Mouse (Mus musculus) forebrain, embryonic 13.5 days (tissue): ENCODE data around the gene Pde10a. TPM values are rescaled to one million over a fixed set of nuclear protein-coding genes. Genes with fewer than 3 reads are reported as not detected.

ENCODE experiments used
- ATAC-seq: fragments of 200-750 bp; cut with Nextera tagmentation; 2 replicates; pipeline ENCODE4 v1.8.0; 2017
- H3K27ac ChIP-seq: fragments of 300-500 bp; sonication (generic); 2 replicates; pipeline ENCODE4 v1.5.1; 2015; ENCODE audit warnings: inconsistent platforms, mild to moderate bottlenecking, moderate library complexity
- H3K27me3 ChIP-seq: fragments of 300-500 bp; sonication (generic); 2 replicates; pipeline ENCODE4 v1.6.1; 2015; ENCODE audit warnings: mild to moderate bottlenecking, inconsistent platforms
- H3K36me3 ChIP-seq: fragments of 300-500 bp; sonication (generic); 2 replicates; pipeline ENCODE4 v1.6.1; 2015; ENCODE audit warnings: mild to moderate bottlenecking, inconsistent platforms; ENCODE audit not compliant: poor library complexity, severe bottlenecking
- H3K4me1 ChIP-seq: fragments of 300-500 bp; sonication (generic); 2 replicates; pipeline ENCODE4 v1.6.1; 2015; ENCODE audit warnings: inconsistent platforms
- H3K4me2 ChIP-seq: fragments of 300-500 bp; sonication (generic); 2 replicates; pipeline ENCODE4 v1.6.1; 2015; ENCODE audit warnings: inconsistent platforms, mild to moderate bottlenecking, moderate library complexity
- H3K4me3 ChIP-seq: fragments of 300-500 bp; sonication (generic); 2 replicates; pipeline ENCODE4 v1.5.1; 2015; ENCODE audit warnings: mild to moderate bottlenecking, inconsistent platforms
- H3K9ac ChIP-seq: fragments of 300-500 bp; sonication (generic); 2 replicates; pipeline ENCODE4 v1.6.1; 2015; ENCODE audit warnings: mild to moderate bottlenecking, inconsistent platforms
- H3K9me3 ChIP-seq: fragments of 300-500 bp; sonication (generic); replicated peaks from 2 replicates; pipeline ENCODE4 v1.6.1; 2016; ENCODE audit warnings: inconsistent platforms
- WGBS: fragments of 180-500 bp; shearing (Covaris S2); methylation state at CpG from one replicate; pipeline ENCODE4 v1.1.7; 2015; 5-methylcytosine and 5-hydroxymethylcytosine counted together
- polyA plus RNA-seq: library from polyadenylated mRNA; unstranded; fragments of >200 nt; fragmentation: Nextera tagmentation; extraction: Ambion mirVana; gene quantifications from 2 replicates; pipeline ENCODE4 v1.2.1, GENCODE M21; 2015

Gene Pde10a
- polyA plus RNA-seq, 1 experiment from 2014 or later, result 13.4 TPM

DNA sequence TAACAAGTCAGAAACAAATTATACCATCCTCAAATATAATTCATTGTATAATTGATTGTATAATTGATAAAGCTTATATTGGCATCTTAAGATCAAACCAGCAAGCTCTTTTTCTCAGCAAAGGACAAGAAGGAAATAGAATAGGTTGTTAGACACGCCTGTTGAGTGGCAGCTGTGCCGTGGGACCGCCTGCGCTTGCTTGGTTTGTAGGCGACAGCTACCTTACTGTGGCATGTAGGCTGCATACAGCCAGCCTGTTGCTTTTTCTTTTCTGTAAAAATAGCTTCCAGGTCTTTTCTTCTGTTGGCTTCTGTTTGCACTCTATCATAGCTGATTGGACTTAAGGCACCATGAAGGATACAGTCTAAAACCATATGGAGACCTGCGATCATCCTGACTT, 326.7 kb downstream of the Pde10a start:
- no peak for ATAC-seq
- Histone ChIP-seq H3K4me1 (peaks cover 15% of the 10 kb centered on the region), H3K27ac (no peak overlapping the region), H3K4me3 (no peak overlapping the region), H3K9me3 (no peaks in the 10 kb centered on the region), H3K4me2 (no peak overlapping the region), H3K36me3 (no peaks in the 10 kb centered on the region), H3K9ac (no peak overlapping the region), H3K27me3 (no peaks in the 10 kb centered on the region)
- 94% methylated on average over 6 of the region's 6 CpGs for WGBS

- WGBS, result 41% methylated on average over 22 of the region's 22 CpGs
- Histone ChIP-seq H3K36me3 (no peaks in the 10 kb centered on the region), H3K27me3 (no peaks in the 10 kb centered on the region), H3K4me2 (peak overlapping the region; percentile 42), H3K9ac (no peak overlapping the region), H3K4me3 (peak overlapping the region; percentile 9; the same call in 1 of the 2 replicates), H3K4me1 (peaks cover 18% of the 10 kb centered on the region), H3K27ac (no peak overlapping the region), H3K9me3 (no peaks in the 10 kb centered on the region)
- 0 out of 2 replicates have a peak, but pooled peaks have one; percentile 38 for ATAC-seq
These were observed 331.5 kb downstream of the Pde10a start for GRCm38 (mm10) chr17:8856430-8857371.

- Histone ChIP-seq H3K27me3 (no peaks in the 10 kb centered on the region), H3K27ac (no peak overlapping the region), H3K4me3 (no peak overlapping the region), H3K4me1 (peaks cover 26% of the 10 kb centered on the region), H3K4me2 (no peak overlapping the region), H3K9me3 (no peaks in the 10 kb centered on the region), H3K9ac (no peak overlapping the region), H3K36me3 (no peaks in the 10 kb centered on the region)
- 64% methylated on average over 23 of the region's 23 CpGs for WGBS
- no peak for ATAC-seq
These were observed 333.7 kb downstream of the Pde10a start for GRCm38 (mm10) chr17:8858636-8859421.

GRCm38 (mm10) chr17:8859489-8859888, 334.3 kb downstream of the Pde10a start:
- Histone ChIP-seq H3K27me3 (no peaks in the 10 kb centered on the region), H3K9me3 (no peaks in the 10 kb centered on the region), H3K4me3 (no peak overlapping the region), H3K4me1 (peaks cover 26% of the 10 kb centered on the region), H3K27ac (no peak overlapping the region), H3K9ac (no peak overlapping the region), H3K4me2 (no peak overlapping the region), H3K36me3 (no peaks in the 10 kb centered on the region)
- ATAC-seq, result no peak
- 84% methylated on average over 4 of the region's 4 CpGs for WGBS

DNA sequence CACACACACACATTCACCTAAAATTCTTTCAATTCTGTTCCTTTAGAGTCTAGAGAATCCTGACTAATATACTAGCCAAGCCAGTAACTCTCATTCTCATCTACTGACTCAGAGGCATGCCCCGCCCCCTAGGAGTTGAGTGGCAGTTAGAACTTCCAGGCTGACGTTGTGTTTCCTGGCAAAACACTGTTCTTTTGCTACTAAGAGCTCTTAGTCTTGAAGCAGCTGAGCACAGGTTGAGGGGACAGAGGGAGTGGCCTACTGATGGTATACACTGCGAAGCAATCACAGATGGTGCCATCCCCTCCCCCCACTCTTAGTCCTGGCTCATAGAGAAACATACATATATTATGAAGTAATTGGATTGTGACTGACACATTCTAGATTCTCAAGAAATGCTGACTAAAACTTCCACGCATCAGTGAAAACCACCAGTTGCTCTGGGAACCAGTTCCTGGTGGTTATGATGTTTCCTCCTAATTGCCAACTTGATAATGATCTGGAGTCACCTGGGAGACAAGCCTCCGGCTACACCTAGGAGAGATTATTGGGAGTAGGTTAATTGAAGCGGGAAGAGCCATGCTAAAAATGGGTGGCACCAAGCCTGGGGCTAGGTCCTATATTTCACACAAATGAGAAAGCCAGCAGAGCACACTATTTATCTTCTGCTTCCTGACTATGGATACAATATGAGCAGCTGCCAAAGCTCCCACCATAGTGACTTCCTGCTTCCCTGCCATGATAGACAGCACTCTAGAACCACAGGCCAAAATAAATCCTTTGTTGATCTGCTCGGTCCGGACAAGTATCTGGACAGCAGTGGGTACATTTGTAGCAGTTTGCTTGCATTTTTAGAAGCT, 339.7 kb downstream of the Pde10a start:
- no peaks in the 10 kb centered on the region for H3K9me3 ChIP-seq
- no peaks in the 10 kb centered on the region for H3K27me3 ChIP-seq
- peaks cover 15% of the 10 kb centered on the region for H3K4me1 ChIP-seq
- no peak overlapping the region for H3K9ac ChIP-seq
- no peak overlapping the region for H3K4me2 ChIP-seq
- no peak overlapping the region for H3K4me3 ChIP-seq
- peak; percentile 84 for ATAC-seq
- no peak overlapping the region for H3K27ac ChIP-seq
- WGBS, result 80% methylated on average over 8 of the region's 8 CpGs
- no peaks in the 10 kb centered on the region for H3K36me3 ChIP-seq

- H3K4me2 ChIP-seq, result no peak overlapping the region
- WGBS, result 80% methylated on average over 25 of the region's 25 CpGs
- no peak for ATAC-seq
- H3K27me3 ChIP-seq, result no peaks in the 10 kb centered on the region
- H3K9ac ChIP-seq, result no peak overlapping the region
- H3K4me1 ChIP-seq, result peaks cover 20% of the 10 kb centered on the region
- no peaks in the 10 kb centered on the region for H3K9me3 ChIP-seq
- H3K4me3 ChIP-seq, result no peak overlapping the region
- no peaks in the 10 kb centered on the region for H3K36me3 ChIP-seq
- H3K27ac ChIP-seq, result no peak overlapping the region
These were observed 342.4 kb downstream of the Pde10a start for GRCm38 (mm10) chr17:8867331-8868237.

DNA sequence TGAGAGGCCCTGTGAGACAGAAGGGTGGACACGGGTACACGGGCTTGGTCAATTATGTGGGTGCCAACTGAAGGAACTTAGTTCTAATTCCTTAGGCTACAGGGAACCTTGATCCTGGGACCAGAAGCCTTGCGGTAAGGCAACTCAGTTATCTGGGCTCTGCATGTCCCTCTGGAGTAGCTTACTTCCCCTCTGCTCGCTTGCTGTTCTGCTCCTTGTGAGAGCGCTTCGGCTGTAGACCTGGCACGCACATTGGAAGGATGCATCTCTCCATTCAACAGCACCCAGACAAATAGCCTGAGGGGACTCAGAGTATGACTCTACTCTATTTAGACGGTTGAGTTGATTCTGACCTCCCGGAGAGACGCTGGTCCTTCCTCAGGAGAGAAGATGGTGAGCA, 344.1 kb downstream of the Pde10a start:
- Histone ChIP-seq H3K9me3 (no peaks in the 10 kb centered on the region), H3K9ac (no peak overlapping the region), H3K27ac (no peak overlapping the region), H3K4me1 (peaks cover 23% of the 10 kb centered on the region), H3K36me3 (no peaks in the 10 kb centered on the region), H3K27me3 (no peaks in the 10 kb centered on the region), H3K4me2 (no peak overlapping the region), H3K4me3 (no peak overlapping the region)
- no peak for ATAC-seq
- 92% methylated on average over 10 of the region's 10 CpGs for WGBS

GRCm38 (mm10) chr17:8870848-8871247, 345.7 kb downstream of the Pde10a start:
- H3K4me3 ChIP-seq, result no peak overlapping the region
- no peaks in the 10 kb centered on the region for H3K9me3 ChIP-seq
- H3K36me3 ChIP-seq, result no peaks in the 10 kb centered on the region
- peaks cover 23% of the 10 kb centered on the region for H3K4me1 ChIP-seq
- no peak for ATAC-seq
- H3K9ac ChIP-seq, result no peak overlapping the region
- 89% methylated on average over 7 of the region's 7 CpGs for WGBS
- no peak overlapping the region for H3K4me2 ChIP-seq
- H3K27ac ChIP-seq, result no peak overlapping the region
- no peaks in the 10 kb centered on the region for H3K27me3 ChIP-seq

GRCm38 (mm10) chr17:8871396-8871795, 346.2 kb downstream of the Pde10a start:
- no peak overlapping the region for H3K4me2 ChIP-seq
- peaks cover 23% of the 10 kb centered on the region for H3K4me1 ChIP-seq
- 77% methylated on average over 7 of the region's 7 CpGs for WGBS
- no peak overlapping the region for H3K27ac ChIP-seq
- ATAC-seq, result no peak
- H3K27me3 ChIP-seq, result no peaks in the 10 kb centered on the region
- H3K9ac ChIP-seq, result no peak overlapping the region
- no peaks in the 10 kb centered on the region for H3K9me3 ChIP-seq
- no peaks in the 10 kb centered on the region for H3K36me3 ChIP-seq
- no peak overlapping the region for H3K4me3 ChIP-seq

- 59% methylated on average over 12 of the region's 12 CpGs for whole genome bisulfite sequencing
- H3K4me3 ChIP-seq, result no peak overlapping the region
- no peaks in the 10 kb centered on the region for H3K9me3 ChIP-seq
- H3K27me3 ChIP-seq, result no peaks in the 10 kb centered on the region
- no peak overlapping the region for H3K4me2 ChIP-seq
- peak overlapping the region; percentile 48 for H3K27ac ChIP-seq
- peak; percentile 36; the same call in 1 of the 2 replicates for ATAC-seq
- H3K36me3 ChIP-seq, result no peaks in the 10 kb centered on the region
- H3K9ac ChIP-seq, result no peak overlapping the region
- peaks cover 23% of the 10 kb centered on the region for H3K4me1 ChIP-seq
These were observed 346.9 kb downstream of the Pde10a start for GRCm38 (mm10) chr17:8871997-8872593.
